Mouse (Mus musculus) kidney, embryonic 14.5 days (tissue): ENCODE results near the gene Pnmal2. TPM values are rescaled to one million over a fixed set of nuclear protein-coding genes. Genes with fewer than 3 reads are reported as not detected.

Source experiments
- ATAC-seq: fragments of 200-750 bp; cut with Nextera tagmentation; 2 replicates; pipeline ENCODE4 v1.8.0; 2017; ENCODE audit warnings: moderate number of reproducible peaks, mild to moderate bottlenecking, moderate TSS enrichment, moderate library complexity; ENCODE audit not compliant: low FRiP score, low TSS enrichment
- H3K27ac ChIP-seq: fragments of 300-500 bp; sonication (generic); 2 replicates; pipeline ENCODE4 v1.5.1; 2014; ENCODE audit warnings: low read depth, mild to moderate bottlenecking, low read length, moderate library complexity, mixed read lengths
- H3K27me3 ChIP-seq: fragments of 300-500 bp; sonication (generic); 2 replicates; pipeline ENCODE4 v1.6.1; 2014; ENCODE audit warnings: mild to moderate bottlenecking, low read length; ENCODE audit not compliant: control insufficient read depth, insufficient read depth
- H3K36me3 ChIP-seq: fragments of 300-500 bp; sonication (generic); 2 replicates; pipeline ENCODE4 v1.6.1; 2014; ENCODE audit warnings: low read length, mixed read lengths; ENCODE audit not compliant: control insufficient read depth, insufficient read depth
- H3K4me1 ChIP-seq: fragments of 300-500 bp; sonication (generic); 2 replicates; pipeline ENCODE4 v1.6.1; 2014; ENCODE audit warnings: low read length, mixed read lengths; ENCODE audit not compliant: control insufficient read depth, insufficient read depth
- H3K4me2 ChIP-seq: fragments of 300-500 bp; sonication (generic); replicated peaks from 2 replicates; pipeline ENCODE4 v1.6.1; 2014; ENCODE audit warnings: low read depth, mild to moderate bottlenecking, low read length
- H3K4me3 ChIP-seq: fragments of 300-500 bp; sonication (generic); 2 replicates; pipeline ENCODE4 v1.5.1; 2014; ENCODE audit warnings: mild to moderate bottlenecking, low read length
- H3K9ac ChIP-seq: fragments of 300-500 bp; sonication (generic); 2 replicates; pipeline ENCODE4 v1.6.1; 2014; ENCODE audit warnings: low read depth, mild to moderate bottlenecking, low read length, moderate library complexity
- H3K9me3 ChIP-seq: fragments of 300-500 bp; sonication (generic); 2 replicates; pipeline ENCODE4 v1.6.1; 2016; ENCODE audit warnings: low read length; ENCODE audit not compliant: control insufficient read depth
- WGBS: fragments of 180-500 bp; shearing (Covaris S2); extraction: QIAGEN DNeasy Blood & Tissue Kit; methylation state at CpG from one replicate; pipeline ENCODE4 v1.1.7; 2014; 5-methylcytosine and 5-hydroxymethylcytosine counted together
- polyA plus RNA-seq: library from polyadenylated mRNA; unstranded; fragments of >200 nt; fragmentation: Nextera tagmentation; extraction: Ambion mirVana; gene quantifications from 2 replicates; pipeline ENCODE4 v1.2.1, GENCODE M21; 2014

The Pnmal2 gene
- polyA plus RNA-seq, 1 experiment from 2014 or later, result 5.5 TPM

- Histone ChIP-seq H3K9me3 (no peaks in the 10 kb centered on the region), H3K36me3 (no peaks in the 10 kb centered on the region), H3K4me1 (no peaks in the 10 kb centered on the region), H3K9ac (no peak overlapping the region), H3K27ac (no peak overlapping the region), H3K4me2 (no peak overlapping the region), H3K27me3 (no peaks in the 10 kb centered on the region), H3K4me3 (no peak overlapping the region)
- ATAC-seq, result peak; percentile 51; the same call in 1 of the 2 replicates
- WGBS, result 18% methylated on average over 14 of the region's 14 CpGs
Observed at GRCm38 (mm10) chr7:16931968-16932627, 12.4 kb upstream of the Pnmal2 start.

DNA sequence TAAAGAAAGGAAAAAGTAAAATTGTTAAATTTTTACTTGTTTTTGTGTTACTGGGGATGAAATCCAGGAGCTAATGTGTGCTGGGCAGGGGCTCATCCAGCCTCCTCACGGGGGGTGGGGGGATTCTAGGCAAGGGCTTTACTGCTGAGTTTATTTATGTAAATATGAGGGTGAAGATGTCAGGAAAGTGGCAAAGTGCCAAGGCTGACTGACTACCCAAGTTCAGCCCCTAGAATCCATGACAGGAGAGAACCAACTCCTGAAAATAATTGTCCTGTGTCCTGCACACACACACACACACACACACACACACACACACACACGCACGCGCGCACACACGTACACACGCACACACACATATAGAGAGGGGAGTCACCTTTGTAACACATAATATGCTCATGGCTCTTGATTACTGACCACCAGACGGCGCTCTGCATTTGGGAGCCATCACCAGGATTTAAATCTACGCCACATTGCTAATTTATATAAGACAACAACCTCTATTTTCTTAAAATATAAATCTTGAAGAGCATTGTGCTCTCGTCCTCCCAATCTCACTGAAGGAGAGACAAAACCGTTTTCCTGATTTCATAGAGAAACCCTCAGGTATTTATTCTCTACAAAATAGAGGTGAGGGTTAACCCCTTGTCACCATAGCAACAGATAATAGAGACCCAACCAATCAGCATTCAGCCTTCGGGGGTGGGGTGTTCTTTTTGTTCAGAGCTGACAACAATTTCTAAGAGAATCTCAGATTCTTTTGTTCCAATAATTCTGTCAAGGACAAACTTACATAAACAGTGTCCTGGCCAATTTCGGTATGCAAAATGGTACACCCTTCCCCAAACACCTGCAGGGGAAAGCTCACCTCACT lies 11.5 kb upstream of the Pnmal2 start:
- H3K27ac ChIP-seq, result no peak overlapping the region
- no peaks in the 10 kb centered on the region for H3K27me3 ChIP-seq
- 0 out of 2 replicates have a peak, but pooled peaks have one; percentile 23 for ATAC-seq
- WGBS, result 47% methylated on average over 14 of the region's 14 CpGs
- no peaks in the 10 kb centered on the region for H3K9me3 ChIP-seq
- H3K4me2 ChIP-seq, result no peak overlapping the region
- H3K4me1 ChIP-seq, result no peaks in the 10 kb centered on the region
- H3K36me3 ChIP-seq, result no peaks in the 10 kb centered on the region
- no peak overlapping the region for H3K4me3 ChIP-seq
- H3K9ac ChIP-seq, result no peak overlapping the region

GRCm38 (mm10) chr7:16937312-16937711 lies 7.2 kb upstream of the Pnmal2 start:
- no peaks in the 10 kb centered on the region for H3K36me3 ChIP-seq
- no peaks in the 10 kb centered on the region for H3K4me1 ChIP-seq
- no peak overlapping the region for H3K27ac ChIP-seq
- ATAC-seq, result no peak
- no peaks in the 10 kb centered on the region for H3K27me3 ChIP-seq
- no peaks in the 10 kb centered on the region for H3K9me3 ChIP-seq
- H3K4me3 ChIP-seq, result no peak overlapping the region
- H3K9ac ChIP-seq, result no peak overlapping the region
- 48% methylated on average over 4 of the region's 4 CpGs for WGBS
- H3K4me2 ChIP-seq, result no peak overlapping the region

- no peaks in the 10 kb centered on the region for H3K4me1 ChIP-seq
- no peak overlapping the region for H3K4me3 ChIP-seq
- WGBS, result 72% methylated on average over 17 of the region's 17 CpGs
- ATAC-seq, result no peak
- H3K9me3 ChIP-seq, result no peaks in the 10 kb centered on the region
- H3K36me3 ChIP-seq, result no peaks in the 10 kb centered on the region
- no peak overlapping the region for H3K4me2 ChIP-seq
- H3K9ac ChIP-seq, result no peak overlapping the region
- H3K27ac ChIP-seq, result no peak overlapping the region
- H3K27me3 ChIP-seq, result no peaks in the 10 kb centered on the region
Observed at GRCm38 (mm10) chr7:16938117-16938791, 6.2 kb upstream of the Pnmal2 start.

DNA sequence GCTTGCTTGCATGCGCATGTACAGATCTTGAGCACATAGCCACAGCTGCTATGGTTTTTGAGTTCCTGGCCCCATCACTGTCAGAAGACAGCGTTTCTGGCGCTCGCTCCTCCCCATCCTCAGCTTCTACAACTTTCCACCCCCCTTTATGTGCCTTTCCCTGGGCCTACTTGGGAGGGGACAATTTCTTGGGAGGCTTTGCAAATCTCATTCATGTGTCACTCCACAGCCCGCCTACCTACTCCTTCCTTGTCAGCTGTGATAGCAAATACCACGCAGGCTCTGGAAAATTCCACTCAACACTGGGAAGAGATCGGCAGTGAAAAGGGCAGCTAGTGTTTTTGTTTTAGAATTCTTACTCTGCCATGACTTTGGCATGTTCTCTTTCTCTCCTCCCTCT lies 4.2 kb upstream of the Pnmal2 start:
- peak overlapping the region; percentile 56; the same call in 1 of the 2 replicates for H3K27ac ChIP-seq
- 50% methylated on average over 7 of the region's 7 CpGs for WGBS
- no peak overlapping the region for H3K4me3 ChIP-seq
- H3K9me3 ChIP-seq, result no peaks in the 10 kb centered on the region
- no peak for ATAC-seq
- peaks cover 6% of the 10 kb centered on the region; the same call in 1 of the 2 replicates for H3K27me3 ChIP-seq
- H3K4me2 ChIP-seq, result no peak overlapping the region
- H3K9ac ChIP-seq, result no peak overlapping the region
- H3K36me3 ChIP-seq, result no peaks in the 10 kb centered on the region
- peaks cover 8% of the 10 kb centered on the region; the same call in 1 of the 2 replicates for H3K4me1 ChIP-seq

- 67% methylated on average over 4 of the region's 4 CpGs for WGBS
- no peak overlapping the region for H3K9ac ChIP-seq
- no peak overlapping the region for H3K4me3 ChIP-seq
- H3K27ac ChIP-seq, result no peak overlapping the region
- no peaks in the 10 kb centered on the region for H3K36me3 ChIP-seq
- H3K4me2 ChIP-seq, result no peak overlapping the region
- H3K4me1 ChIP-seq, result peaks cover 28% of the 10 kb centered on the region
- peaks cover 29% of the 10 kb centered on the region for H3K27me3 ChIP-seq
- no peaks in the 10 kb centered on the region for H3K9me3 ChIP-seq
- no peak for ATAC-seq
Observed at GRCm38 (mm10) chr7:16942861-16943260, 1.6 kb upstream of the Pnmal2 start.

DNA sequence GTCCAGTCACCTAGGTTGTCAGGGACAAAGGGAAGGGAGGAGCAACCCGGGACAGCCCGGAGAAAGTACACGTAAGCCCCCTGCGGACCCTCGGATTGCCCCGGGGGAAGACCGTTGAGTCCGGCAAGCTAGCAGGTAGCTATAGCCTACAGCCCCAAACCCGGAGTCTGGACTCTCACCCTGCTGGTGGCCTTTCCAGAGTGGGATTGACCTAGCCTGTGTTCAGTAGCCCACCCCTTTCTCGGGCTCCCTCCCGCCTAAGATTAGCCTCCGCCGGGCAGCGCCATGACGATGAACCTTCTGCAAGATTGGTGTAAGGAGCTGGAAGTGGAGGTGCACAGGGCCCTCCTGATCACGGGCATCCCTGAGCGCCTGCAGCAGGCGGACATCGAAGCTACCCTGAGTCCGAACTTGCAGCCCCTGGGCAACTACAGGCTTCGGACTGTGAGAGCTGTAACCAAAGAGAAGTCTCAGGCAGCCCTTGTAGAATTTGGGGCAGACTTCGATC lies 380 bp downstream of the Pnmal2 start:
- no peak for ATAC-seq
- WGBS, result under 1% methylated on average over 22 of the region's 22 CpGs
- H3K27ac ChIP-seq, result no peak overlapping the region

GRCm38 (mm10) chr7:16945419-16945818 lies 937 bp downstream of the Pnmal2 start:
- 11% methylated on average over 17 of the region's 17 CpGs for WGBS
- no peaks in the 10 kb centered on the region for H3K9me3 ChIP-seq
- H3K27ac ChIP-seq, result no peak overlapping the region
- no peaks in the 10 kb centered on the region for H3K36me3 ChIP-seq
- H3K4me1 ChIP-seq, result peaks cover 36% of the 10 kb centered on the region
- peak overlapping the region; percentile 51 for H3K4me2 ChIP-seq
- H3K9ac ChIP-seq, result peak overlapping the region; percentile 35; the same call in 1 of the 2 replicates
- no peak for ATAC-seq
- H3K27me3 ChIP-seq, result peaks cover 50% of the 10 kb centered on the region
- peak overlapping the region; percentile 45 for H3K4me3 ChIP-seq

More for the DNA sequence above, 380 bp downstream of the Pnmal2 start:
- Histone ChIP-seq H3K9ac (peak overlapping the region; percentile 35), H3K4me1 (peaks cover 35% of the 10 kb centered on the region), H3K4me3 (peak overlapping the region; percentile 45), H3K9me3 (no peaks in the 10 kb centered on the region), H3K27me3 (peaks cover 49% of the 10 kb centered on the region), H3K36me3 (no peaks in the 10 kb centered on the region), H3K4me2 (peak overlapping the region; percentile 51)
